Mouse (Mus musculus): Measurements from ENCODE around the gene Zc3h4. TPM values are rescaled to one million over a fixed set of nuclear protein-coding genes. Genes with fewer than 3 reads are reported as not detected.

Gene Zc3h4
- polyA plus RNA-seq, 1 experiment = 13.6 TPM

- no peaks in the 10 kb centered on the region for H3K9me3 ChIP-seq (ENCODE audit: control insufficient read depth, low read length)
- H3K36me3 ChIP-seq (ENCODE audit: control insufficient read depth) = peaks cover 11% of the 10 kb centered on the region
- TF ChIP-seq TAL1 (IDR thresholded peaks at IDR 0.05; ENCODE audit: low read length) (no peak), GATA1 (IDR thresholded peaks at IDR 0.05; ENCODE audit: low read length) (no peak)
- no peaks in the 10 kb centered on the region for H3K27me3 ChIP-seq (ENCODE audit: control insufficient read depth)
- peak within 1 kb of the TSS; percentile 76 for H3K4me3 ChIP-seq (replicated peaks)
- H3K4me1 ChIP-seq (ENCODE audit: control insufficient read depth) = peaks cover 31% of the 10 kb centered on the region
These were observed 51.9 kb downstream of the Zc3h4 start, which contains the start of gene Tmem160 for GRCm38 (mm10) chr7:16452587-16453073. Gene Tmem160, plus strand, starts transcription at chr7:16452779.

DNA sequence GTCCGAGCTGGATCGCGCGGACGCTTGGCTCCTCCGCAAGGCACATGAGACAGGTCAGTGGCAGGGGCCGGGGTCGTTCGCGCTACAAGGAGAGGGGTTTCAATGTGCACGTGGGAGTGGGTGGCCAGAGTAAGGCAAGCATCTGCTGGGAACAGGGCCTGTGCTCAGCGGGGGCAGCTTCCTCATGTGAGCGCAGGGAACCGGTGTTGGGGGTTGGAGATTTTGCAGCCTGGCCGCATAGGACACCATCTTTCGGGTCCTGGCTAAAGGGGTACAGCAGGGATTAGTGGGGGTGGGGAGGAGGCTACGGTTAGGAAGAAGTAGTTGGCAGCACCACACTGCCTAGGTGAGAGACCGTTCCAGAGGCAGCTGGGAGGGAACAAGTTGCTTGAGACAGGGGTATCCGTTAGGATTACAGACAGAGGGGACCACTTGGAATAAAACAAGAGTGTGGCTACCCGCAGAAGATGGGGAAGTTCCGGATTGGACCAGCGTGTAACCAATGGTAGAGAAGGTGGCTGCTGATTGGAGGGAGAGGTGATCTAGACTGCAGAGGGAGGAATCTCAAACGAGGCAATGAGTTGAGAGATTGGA lies 52.5 kb downstream of the Zc3h4 start:
- H3K4me1 ChIP-seq (ENCODE audit: control insufficient read depth) = peaks cover 31% of the 10 kb centered on the region
- H3K36me3 ChIP-seq (ENCODE audit: control insufficient read depth) = peaks cover 11% of the 10 kb centered on the region
- no peaks in the 10 kb centered on the region for H3K9me3 ChIP-seq (ENCODE audit: control insufficient read depth, low read length)
- H3K27me3 ChIP-seq (ENCODE audit: control insufficient read depth) = no peaks in the 10 kb centered on the region
- TF ChIP-seq TAL1 (IDR thresholded peaks at IDR 0.05; ENCODE audit: low read length) (no peak), GATA1 (IDR thresholded peaks at IDR 0.05; ENCODE audit: low read length) (no peak)
- peak overlapping the region; percentile 76 for H3K4me3 ChIP-seq (replicated peaks)

GRCm38 (mm10) chr7:16455016-16455415 lies 54.3 kb downstream of the Zc3h4 start:
- no peaks in the 10 kb centered on the region for H3K9me3 ChIP-seq (ENCODE audit: control insufficient read depth, low read length)
- no peak overlapping the region for H3K4me3 ChIP-seq (replicated peaks)
- peaks cover 31% of the 10 kb centered on the region for H3K4me1 ChIP-seq (ENCODE audit: control insufficient read depth)
- TF ChIP-seq TAL1 (IDR thresholded peaks at IDR 0.05; ENCODE audit: low read length) = no peak
- H3K27me3 ChIP-seq (ENCODE audit: control insufficient read depth) = no peaks in the 10 kb centered on the region
- peaks cover 11% of the 10 kb centered on the region for H3K36me3 ChIP-seq (ENCODE audit: control insufficient read depth)

- Histone ChIP-seq H3K9me3 (ENCODE audit: control insufficient read depth, low read length) (no peaks in the 10 kb centered on the region), H3K27me3 (ENCODE audit: control insufficient read depth) (peaks cover 9% of the 10 kb centered on the region), H3K36me3 (ENCODE audit: control insufficient read depth) (peaks cover 11% of the 10 kb centered on the region), H3K4me1 (ENCODE audit: control insufficient read depth) (peaks cover 31% of the 10 kb centered on the region), H3K4me3 (replicated peaks) (no peak overlapping the region)
- TF ChIP-seq GATA1 (IDR thresholded peaks at IDR 0.05; ENCODE audit: low read length) (no peak), TAL1 (IDR thresholded peaks at IDR 0.05; ENCODE audit: low read length) (no peak)
These were observed 55.6 kb downstream of the Zc3h4 start for GRCm38 (mm10) chr7:16456289-16456688.

DNA sequence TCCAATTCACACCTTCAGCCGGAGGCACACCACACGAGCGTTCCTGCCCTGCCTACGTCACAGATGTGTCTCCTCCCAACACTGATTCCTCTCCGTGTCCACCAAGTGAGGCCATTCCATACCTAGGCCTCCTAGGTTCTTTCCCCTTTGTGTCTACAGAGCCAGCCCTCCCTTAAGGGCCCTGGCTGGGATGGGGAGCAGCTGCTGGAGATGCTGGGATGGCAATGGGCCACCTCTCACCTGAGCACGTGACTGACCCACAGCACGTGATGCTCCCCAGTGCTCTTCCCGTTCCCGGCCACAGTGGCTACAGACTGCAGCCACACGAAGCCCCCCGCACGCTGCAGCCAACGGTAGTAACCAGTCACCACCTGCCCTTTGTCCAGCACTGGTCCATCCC lies 59.9 kb downstream of the Zc3h4 start:
- no peak for TF ChIP-seq GATA1 (IDR thresholded peaks at IDR 0.05; ENCODE audit: low read length)
- TF ChIP-seq TAL1 (IDR thresholded peaks at IDR 0.05; ENCODE audit: low read length) = no peak
- H3K27me3 ChIP-seq (ENCODE audit: control insufficient read depth) = peaks cover 32% of the 10 kb centered on the region
- no peak overlapping the region for H3K4me3 ChIP-seq (replicated peaks)
- H3K4me1 ChIP-seq (ENCODE audit: control insufficient read depth) = peaks cover 2% of the 10 kb centered on the region; the same call in 1 of the 2 replicates
- H3K9me3 ChIP-seq (ENCODE audit: control insufficient read depth, low read length) = no peaks in the 10 kb centered on the region
- peaks cover 6% of the 10 kb centered on the region for H3K36me3 ChIP-seq (ENCODE audit: control insufficient read depth)

GRCm38 (mm10) chr7:16461151-16461550 lies 60.4 kb downstream of the Zc3h4 start:
- Histone ChIP-seq H3K36me3 (ENCODE audit: control insufficient read depth) (no peaks in the 10 kb centered on the region; the same call in 1 of the 2 replicates), H3K4me3 (replicated peaks) (no peak overlapping the region), H3K27me3 (ENCODE audit: control insufficient read depth) (peaks cover 32% of the 10 kb centered on the region), H3K9me3 (ENCODE audit: control insufficient read depth, low read length) (no peaks in the 10 kb centered on the region), H3K4me1 (ENCODE audit: control insufficient read depth) (peaks cover 2% of the 10 kb centered on the region; the same call in 1 of the 2 replicates)
- TF ChIP-seq TAL1 (IDR thresholded peaks at IDR 0.05; ENCODE audit: low read length) (no peak), GATA1 (IDR thresholded peaks at IDR 0.05; ENCODE audit: low read length) (no peak)

GRCm38 (mm10) chr7:16461705-16462104 lies 61.0 kb downstream of the Zc3h4 start:
- H3K4me1 ChIP-seq (ENCODE audit: control insufficient read depth) = peaks cover 2% of the 10 kb centered on the region; the same call in 1 of the 2 replicates
- H3K4me3 ChIP-seq (replicated peaks) = no peak overlapping the region
- peaks cover 32% of the 10 kb centered on the region for H3K27me3 ChIP-seq (ENCODE audit: control insufficient read depth)
- no peak for TF ChIP-seq GATA1 (IDR thresholded peaks at IDR 0.05; ENCODE audit: low read length)
- TF ChIP-seq TAL1 (IDR thresholded peaks at IDR 0.05; ENCODE audit: low read length) = no peak
- H3K36me3 ChIP-seq (ENCODE audit: control insufficient read depth) = no peaks in the 10 kb centered on the region
- no peaks in the 10 kb centered on the region for H3K9me3 ChIP-seq (ENCODE audit: control insufficient read depth, low read length)

- no peak overlapping the region for H3K4me3 ChIP-seq (replicated peaks)
- H3K36me3 ChIP-seq (ENCODE audit: control insufficient read depth) = no peaks in the 10 kb centered on the region
- TF ChIP-seq TAL1 (IDR thresholded peaks at IDR 0.05; ENCODE audit: low read length) (no peak), GATA1 (IDR thresholded peaks at IDR 0.05; ENCODE audit: low read length) (no peak)
- H3K4me1 ChIP-seq (ENCODE audit: control insufficient read depth) = peaks cover 2% of the 10 kb centered on the region; the same call in 1 of the 2 replicates
- no peaks in the 10 kb centered on the region for H3K9me3 ChIP-seq (ENCODE audit: control insufficient read depth, low read length)
- peaks cover 36% of the 10 kb centered on the region for H3K27me3 ChIP-seq (ENCODE audit: control insufficient read depth)
These were observed 62.5 kb downstream of the Zc3h4 start for GRCm38 (mm10) chr7:16463214-16463613.

GRCm38 (mm10) chr7:16465160-16465559 lies 64.5 kb downstream of the Zc3h4 start:
- TF ChIP-seq GATA1 (IDR thresholded peaks at IDR 0.05; ENCODE audit: low read length) (no peak), TAL1 (IDR thresholded peaks at IDR 0.05; ENCODE audit: low read length) (no peak)

More at GRCm38 (mm10) chr7:16465160-16465559, 64.5 kb downstream of the Zc3h4 start:
- peaks cover 2% of the 10 kb centered on the region; the same call in 1 of the 2 replicates for H3K4me1 ChIP-seq (ENCODE audit: control insufficient read depth)
- H3K9me3 ChIP-seq (ENCODE audit: control insufficient read depth, low read length) = no peaks in the 10 kb centered on the region
- H3K27me3 ChIP-seq (ENCODE audit: control insufficient read depth) = peaks cover 56% of the 10 kb centered on the region
- no peak overlapping the region for H3K4me3 ChIP-seq (replicated peaks)
- H3K36me3 ChIP-seq (ENCODE audit: control insufficient read depth) = no peaks in the 10 kb centered on the region

Data from erythroblast, embryonic 14.5 days (primary cell).